Mouse (Mus musculus): Measurements from ENCODE around the gene Pde9a.

DNA sequence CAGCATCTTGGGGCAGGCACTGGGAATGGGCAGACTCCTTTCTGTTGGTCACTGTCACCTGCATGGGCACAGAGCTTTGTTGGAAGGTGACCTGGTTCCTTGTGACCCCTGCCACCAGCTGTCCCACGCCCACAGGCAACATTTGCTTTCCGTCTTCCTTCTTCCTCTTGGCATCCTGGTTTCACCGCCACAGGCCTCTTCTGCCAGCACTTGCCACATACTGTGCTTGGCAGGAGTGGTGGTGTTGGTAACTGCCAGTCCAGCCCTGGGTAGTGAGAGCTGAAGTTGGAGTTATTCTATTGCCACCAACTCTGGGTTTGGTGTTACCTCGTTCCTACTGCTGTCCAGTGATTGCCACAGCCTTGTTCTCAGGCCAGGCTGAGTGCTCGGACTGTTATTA lies 37.9 kb upstream of the Pde9a start:
- TF ChIP-seq POLR2A (IDR thresholded peaks at IDR 0.05; ENCODE audit: borderline replicate concordance, extremely low read depth, low read depth, low read length) (no peak), CTCF (IDR thresholded peaks at IDR 0.05; ENCODE audit: insufficient read depth, low read length) (no peak)

All from lung, adult 2 months (tissue).